Mouse (Mus musculus): ENCODE results near the gene Sel1l2. TPM values are rescaled to one million over a fixed set of nuclear protein-coding genes. Genes with fewer than 3 reads are reported as not detected.
"Not testable (repeated sequence)": the region's sequence is repeated elsewhere in the genome, so short reads cannot be mapped to it uniquely, and the experiment has no call there.

Sel1l2 gene
- polyA plus RNA-seq, 1 experiment = not detected

DNA sequence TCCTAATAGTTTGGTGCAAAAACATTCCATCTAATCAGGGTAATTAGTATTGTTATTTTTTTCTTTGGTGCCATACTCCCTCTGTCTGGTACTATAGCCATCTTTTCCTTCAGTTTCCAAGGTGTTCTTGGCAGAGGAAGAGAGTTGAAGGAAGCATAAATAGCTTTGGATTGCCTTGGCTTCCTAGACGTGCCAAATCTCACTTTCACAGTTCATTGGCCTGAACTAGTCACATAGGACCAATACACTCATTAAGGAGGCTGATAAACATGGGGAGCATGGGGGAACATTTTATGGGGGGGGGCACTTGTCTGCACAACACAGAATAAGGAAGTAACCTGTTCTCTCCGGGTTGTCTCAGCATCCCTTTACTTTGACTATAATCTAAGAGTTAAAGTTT, 174.1 kb downstream of the Sel1l2 start:
- no peak for DNase-seq (ENCODE audit: low read depth)

DNA sequence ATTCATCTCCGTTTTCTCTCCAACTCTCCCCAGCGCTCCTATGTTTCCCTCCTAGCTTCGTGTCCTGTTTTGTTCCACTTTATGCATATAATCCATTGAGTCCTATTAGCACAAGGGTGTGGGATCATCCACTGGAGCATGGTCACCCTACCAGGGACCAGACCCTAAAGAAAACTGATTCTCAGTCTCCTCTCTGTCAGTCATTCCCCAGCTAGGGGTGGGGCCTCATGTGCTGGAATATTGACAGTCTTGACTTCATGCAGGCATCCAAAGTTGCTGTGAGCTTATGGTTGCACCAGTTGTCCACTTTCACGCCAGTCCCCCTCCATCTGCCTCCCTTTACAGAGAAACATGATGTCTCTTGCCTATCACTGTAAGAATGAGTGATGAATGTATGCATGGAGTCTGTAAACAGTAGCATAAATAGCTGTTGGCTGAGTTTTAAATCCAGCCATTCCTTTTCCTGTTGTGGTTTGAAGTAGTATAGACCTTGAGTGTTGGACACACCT, 174.9 kb downstream of the Sel1l2 start:
- no peak for DNase-seq (ENCODE audit: low read depth)

DNA sequence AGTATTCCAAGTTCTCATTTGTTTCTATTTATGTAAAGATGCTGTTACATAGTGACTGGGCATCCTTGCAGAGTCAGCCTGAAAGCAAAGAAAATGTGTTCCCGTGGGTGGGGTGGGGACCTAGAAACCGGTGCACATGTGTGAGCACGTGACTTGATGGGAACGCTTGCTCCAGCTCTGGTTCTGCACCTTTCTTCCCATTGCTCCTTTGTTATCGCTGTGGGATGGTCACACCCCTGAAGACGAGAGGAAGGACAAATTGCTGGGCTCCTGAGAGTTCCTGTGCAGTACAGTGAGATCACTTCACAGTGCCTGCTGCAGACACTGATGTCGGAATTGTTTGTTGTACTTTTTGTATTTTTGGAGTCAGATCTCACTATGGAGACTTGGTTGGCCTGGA, 185.8 kb downstream of the Sel1l2 start:
- DNase-seq (ENCODE audit: low read depth) = no peak

DNA sequence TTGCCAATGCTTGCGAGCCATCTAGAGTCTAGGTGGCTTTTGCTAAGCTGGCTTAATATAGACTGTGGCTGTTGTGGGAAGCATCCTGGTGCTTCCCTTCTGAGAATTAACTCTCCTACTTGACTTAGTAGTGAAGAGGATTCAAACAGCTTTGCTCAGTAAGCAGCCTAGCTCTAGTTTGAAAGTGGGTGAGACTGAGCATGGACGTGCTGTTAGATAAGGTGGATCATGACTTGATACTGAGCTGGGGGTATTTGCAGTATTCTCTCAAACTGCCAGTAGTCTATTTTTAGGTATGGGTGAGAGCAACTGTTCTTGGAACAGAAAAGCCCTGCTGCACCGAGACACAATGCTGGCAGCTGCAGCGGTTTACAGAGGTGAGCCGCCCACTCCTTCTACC, 186.9 kb downstream of the Sel1l2 start:
- DNase-seq (ENCODE audit: low read depth) = peak; percentile 6

DNA sequence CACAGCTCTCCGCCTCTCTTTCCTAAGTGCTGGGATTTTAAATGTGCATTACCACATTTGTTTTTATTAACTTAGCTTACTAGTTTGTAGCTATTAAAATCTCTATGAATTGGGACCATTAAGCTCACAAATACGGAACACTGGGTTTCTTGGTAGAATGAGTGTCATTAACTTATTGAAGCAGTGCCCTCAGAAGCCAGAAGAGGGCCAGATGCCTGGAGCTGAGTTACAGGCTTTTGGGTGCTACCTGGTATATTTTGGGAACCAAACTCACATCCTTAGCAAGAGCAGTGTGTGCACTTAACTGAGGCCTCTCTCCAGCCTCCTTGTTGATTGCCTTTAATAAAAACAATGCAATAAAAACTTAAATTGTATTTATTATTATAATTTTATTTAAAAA, 188.8 kb downstream of the Sel1l2 start:
- no peak for DNase-seq (ENCODE audit: low read depth)

DNA sequence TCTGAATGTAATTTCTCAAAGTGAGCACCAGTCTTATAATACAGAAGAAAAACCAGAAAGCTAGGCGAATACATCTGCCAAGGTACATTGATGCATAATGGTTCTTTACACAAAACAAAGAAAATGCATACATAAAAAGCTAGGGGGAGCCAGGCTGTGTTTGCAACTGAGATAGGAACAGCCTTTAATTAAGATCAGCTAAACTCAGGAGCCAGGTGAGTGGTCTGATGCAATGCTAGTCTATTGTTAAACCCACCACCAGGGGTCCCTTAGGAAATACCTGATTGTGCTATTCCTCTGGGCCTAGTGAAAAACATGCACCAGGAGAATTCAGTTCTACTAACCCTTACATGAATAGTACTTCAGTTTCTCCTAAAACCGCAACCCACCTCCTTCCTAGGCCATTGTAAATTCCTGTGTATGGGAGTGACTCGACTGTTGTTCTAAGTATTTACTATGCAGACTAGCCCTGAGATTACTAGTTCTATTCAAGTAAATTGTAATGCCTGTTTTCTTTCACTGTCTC, 203.8 kb downstream of the Sel1l2 start:
- not testable (repeated sequence) for DNase-seq (ENCODE audit: low read depth)

Other genes starting within 250 kb of the Sel1l2 start
- gene Gm17374, start 237.7 kb downstream of the Sel1l2 start, polyA plus RNA-seq (2012; rRNA removed) = not detected in 2 replicates
- 0.65 and 1.5 TPM in 2 replicates for gene Esf1, start 219.1 kb downstream of the Sel1l2 start, polyA plus RNA-seq (2012; rRNA removed)
- 4.0 and 5.0 TPM in 2 replicates for gene Ndufaf5, start 219.1 kb downstream of the Sel1l2 start, polyA plus RNA-seq (2012; rRNA removed)
- gene Macrod2, start 5.6 kb upstream of the Sel1l2 start, polyA plus RNA-seq (2012; rRNA removed) = 2.5 and 3.2 TPM in 2 replicates